Mouse (Mus musculus) gastrocnemius, adult 2 months (tissue): ENCODE measurements around the gene Entpd5. TPM values are rescaled to one million over a fixed set of nuclear protein-coding genes. Genes with fewer than 3 reads are reported as not detected.
"Not testable (repeated sequence)": the region's sequence is repeated elsewhere in the genome, so short reads cannot be mapped to it uniquely, and the experiment has no call there.

Experiments
- DNase-seq: peaks from one replicate; pipeline ENCODE4 v3.0.0; 2022
- H3K27ac ChIP-seq: fragments of 200-600 bp; 2 replicates; pipeline ENCODE4 v1.8.1; 2022; ENCODE audit warnings: mild to moderate bottlenecking
- H3K4me3 ChIP-seq: fragments of 200-600 bp; 2 replicates; pipeline ENCODE4 v1.8.1; 2022; ENCODE audit warnings: mild to moderate bottlenecking, moderate library complexity
- CTCF ChIP-seq: fragments of 200-600 bp; IDR thresholded peaks from 2 replicates; pipeline ENCODE4 v1.8.1; 2022; ENCODE audit warnings: antibody characterized with exemption, mild to moderate bottlenecking, moderate library complexity
- intact Hi-C: fragments of 180-260 bp; cut with DNase I; formaldehyde crosslinking; loops from one replicate; pipeline ENCODE4 v1.15.1; 2025
- total RNA-seq, 2 experiments: library from RNA; stranded (reverse); gene quantifications; 2 replicates each; pipeline ENCODE4 v1.2.3; 2021

The Entpd5 gene
- total RNA-seq, 2 experiments from 2014 or later = 12.2 to 14.4 TPM

DNA sequence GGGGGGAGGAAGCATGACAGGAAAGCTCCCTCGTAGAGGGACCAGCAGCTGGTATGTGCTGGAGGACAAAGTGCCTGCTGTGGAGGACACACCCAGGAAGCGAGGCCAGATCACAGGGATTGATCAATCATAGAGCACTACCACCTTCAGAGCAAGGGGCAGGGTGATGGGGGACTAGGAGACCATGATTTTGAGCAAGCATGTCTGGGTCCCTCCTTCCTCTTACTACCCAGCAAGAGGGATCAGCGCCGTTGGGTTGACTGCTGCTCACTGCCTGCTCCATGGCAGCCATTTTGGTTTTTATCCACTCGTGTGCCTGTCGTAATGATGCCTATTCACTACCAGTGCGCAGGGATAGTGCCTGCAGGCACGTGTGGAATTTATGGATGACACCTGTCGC is 44.5 kb downstream of the Entpd5 start:
- no peak for TF ChIP-seq CTCF
- Histone ChIP-seq H3K4me3 (no peak overlapping the region), H3K27ac (no peak overlapping the region)
- no peak for DNase-seq
- intact Hi-C loops = no loop called here

DNA sequence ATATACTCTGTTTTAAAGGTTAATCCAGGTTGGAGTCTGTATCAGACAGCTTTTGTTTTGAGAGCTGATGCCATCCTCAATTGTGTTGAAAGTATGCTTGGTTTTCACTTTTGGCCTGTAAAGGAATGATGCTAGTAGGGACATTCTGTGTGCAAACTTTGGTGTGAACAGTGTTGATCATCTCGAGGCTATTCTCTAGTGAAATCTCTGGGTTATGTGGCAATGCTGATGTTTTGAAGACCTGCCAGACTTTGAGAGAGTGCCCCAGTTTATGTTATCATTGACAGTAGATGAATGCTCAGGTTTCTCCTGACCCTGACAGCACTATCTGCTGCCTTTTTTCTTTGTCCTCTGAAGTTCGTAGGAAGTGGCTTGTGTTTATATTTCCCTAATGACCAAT is 46.0 kb downstream of the Entpd5 start:
- H3K27ac ChIP-seq = no peak overlapping the region
- no peak for DNase-seq
- intact Hi-C loops = no loop called here
- no peak for TF ChIP-seq CTCF
- H3K4me3 ChIP-seq = peak overlapping the region; percentile 92

GRCm38 (mm10) chr12:84361555-84362489 is 47.0 kb downstream of the Entpd5 start, which contains the start of the genes Coq6 and Fam161b:
Coq6 (plus strand) TSS chr12:84361657.
Fam161b (minus strand) TSS chr12:84361833.
- peak; percentile 97 for DNase-seq
- peak within 1 kb of the TSS; percentile 89 for H3K27ac ChIP-seq
- H3K4me3 ChIP-seq = peak within 1 kb of the TSS; percentile 92
- no peak; the same call in 1 of the 2 replicates for TF ChIP-seq CTCF
- intact Hi-C loops = no loop called here

- H3K27ac ChIP-seq, H3K4me3 ChIP-seq, intact Hi-C loops, DNase-seq: not testable (repeated sequence)
Measured at GRCm38 (mm10) chr12:84358699-84359098, 50.1 kb downstream of the Entpd5 start.

DNA sequence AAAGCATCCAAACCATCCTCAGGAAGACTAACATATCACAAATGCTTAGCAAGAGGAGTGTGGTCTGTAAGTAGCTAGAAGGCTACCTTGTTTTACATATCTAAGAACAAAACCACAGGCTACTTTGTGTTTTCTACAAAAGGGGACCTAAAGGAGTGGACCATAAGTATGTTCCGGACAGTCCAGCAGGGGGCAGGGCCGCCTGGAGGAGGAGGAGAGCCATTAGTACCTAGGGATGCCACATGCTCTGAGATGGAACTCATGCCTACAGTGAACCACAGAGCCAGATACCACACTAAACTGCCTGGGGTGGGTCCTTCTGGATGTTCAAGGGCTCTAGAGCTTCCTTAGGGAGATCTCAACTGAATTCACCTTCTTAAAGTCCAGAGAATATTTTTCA is 61.6 kb downstream of the Entpd5 start:
- no peak for DNase-seq
- Histone ChIP-seq H3K27ac (no peak overlapping the region), H3K4me3 (no peak overlapping the region)
- intact Hi-C loops = no loop called here
- TF ChIP-seq CTCF = peak; percentile 43

DNA sequence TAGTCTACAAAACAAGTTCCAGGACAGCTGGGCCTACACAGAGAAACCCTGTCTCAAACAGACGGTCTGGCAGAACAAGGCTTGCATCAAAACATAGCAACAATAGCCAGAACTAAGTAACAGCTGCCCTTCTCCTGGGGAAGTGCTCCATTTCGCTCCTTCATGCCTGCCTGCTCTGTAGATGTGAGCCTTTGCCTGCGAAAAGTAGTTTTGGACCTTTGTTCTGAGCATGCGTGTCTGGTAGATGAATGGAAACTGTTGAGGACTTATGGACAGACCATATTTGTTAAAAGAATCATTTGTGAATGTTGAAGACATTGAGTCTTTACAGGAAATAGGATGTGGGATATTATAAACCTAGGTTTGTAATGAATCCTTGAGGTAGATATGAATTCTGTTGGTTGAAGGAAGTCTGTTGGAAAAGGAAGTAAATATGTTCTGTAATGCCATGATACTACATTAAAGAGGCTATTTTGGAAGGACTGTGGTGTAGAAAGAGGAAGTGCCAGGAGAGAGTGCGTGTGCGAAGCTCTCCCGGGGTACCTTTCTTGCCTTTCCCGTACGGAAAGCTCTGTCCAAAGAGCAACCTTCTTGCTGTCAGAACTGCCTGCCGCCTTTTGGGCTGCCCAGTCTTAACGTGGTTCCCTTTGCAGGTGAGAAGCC is 71.7 kb downstream of the Entpd5 start:
- no peak overlapping the region for H3K27ac ChIP-seq
- TF ChIP-seq CTCF = no peak
- intact Hi-C loops = no loop called here
- H3K4me3 ChIP-seq = no peak overlapping the region
- DNase-seq = no peak

- H3K27ac ChIP-seq = peak overlapping the region; percentile 40
- intact Hi-C loops = no loop called here
- no peak for DNase-seq
- no peak overlapping the region for H3K4me3 ChIP-seq
- no peak for TF ChIP-seq CTCF
Measured at GRCm38 (mm10) chr12:84327111-84327512, 81.7 kb downstream of the Entpd5 start.

Other genes starting within 250 kb of the Entpd5 start
- gene Elmsan1, start 190.1 kb downstream of the Entpd5 start, total RNA-seq = 10 to 100 TPM; 10.2 to 11.9 TPM
- 10 to 100 TPM; 56.3 to 98.8 TPM for gene Ptgr2, start 123.8 kb downstream of the Entpd5 start, total RNA-seq
- gene Zfp410, start 92.2 kb downstream of the Entpd5 start, total RNA-seq = 10 to 100 TPM; 21.2 to 24.9 TPM
- gene Coq6, start 47.4 kb downstream of the Entpd5 start, total RNA-seq = 10 to 100 TPM; 20.0 to 31.0 TPM
- gene Fam161b, start 47.2 kb downstream of the Entpd5 start, total RNA-seq = 1 to 10 TPM in 1 of 2 experiments, under 1 TPM in 1; 0.82 to 1.3 TPM
- 1 to 10 TPM; 1.0 to 1.6 TPM for gene Bbof1, start within 50 bp of the Entpd5 start, total RNA-seq
- gene Rnf113a2, start 8.2 kb upstream of the Entpd5 start, total RNA-seq = 10 to 100 TPM in 1 of 2 experiments, 1 to 10 TPM in 1; 8.5 to 10.8 TPM
- 100 to 1,000 TPM in 1 of 2 experiments, 10 to 100 TPM in 1; 93.1 to 128 TPM for gene Aldh6a1, start 42.0 kb upstream of the Entpd5 start, total RNA-seq
- gene Lin52, start 42.4 kb upstream of the Entpd5 start, total RNA-seq = 10 to 100 TPM in 1 of 2 experiments, 1 to 10 TPM in 1; 10.0 to 10.7 TPM
- gene Vsx2, start 160.7 kb upstream of the Entpd5 start, total RNA-seq = not detected
- gene Abcd4, start 208.4 kb upstream of the Entpd5 start, total RNA-seq = 1 to 10 TPM; 4.0 to 5.3 TPM
- gene Vrtn, start 232.0 kb upstream of the Entpd5 start, total RNA-seq = not detected